Mouse (Mus musculus): Measurements from ENCODE around the gene Papln. TPM values are rescaled to one million over a fixed set of nuclear protein-coding genes. Genes with fewer than 3 reads are reported as not detected.

The Papln gene
- total and polyA plus RNA-seq, 3 experiments, result 0.09 to 0.51 TPM; not detected in 1

DNA sequence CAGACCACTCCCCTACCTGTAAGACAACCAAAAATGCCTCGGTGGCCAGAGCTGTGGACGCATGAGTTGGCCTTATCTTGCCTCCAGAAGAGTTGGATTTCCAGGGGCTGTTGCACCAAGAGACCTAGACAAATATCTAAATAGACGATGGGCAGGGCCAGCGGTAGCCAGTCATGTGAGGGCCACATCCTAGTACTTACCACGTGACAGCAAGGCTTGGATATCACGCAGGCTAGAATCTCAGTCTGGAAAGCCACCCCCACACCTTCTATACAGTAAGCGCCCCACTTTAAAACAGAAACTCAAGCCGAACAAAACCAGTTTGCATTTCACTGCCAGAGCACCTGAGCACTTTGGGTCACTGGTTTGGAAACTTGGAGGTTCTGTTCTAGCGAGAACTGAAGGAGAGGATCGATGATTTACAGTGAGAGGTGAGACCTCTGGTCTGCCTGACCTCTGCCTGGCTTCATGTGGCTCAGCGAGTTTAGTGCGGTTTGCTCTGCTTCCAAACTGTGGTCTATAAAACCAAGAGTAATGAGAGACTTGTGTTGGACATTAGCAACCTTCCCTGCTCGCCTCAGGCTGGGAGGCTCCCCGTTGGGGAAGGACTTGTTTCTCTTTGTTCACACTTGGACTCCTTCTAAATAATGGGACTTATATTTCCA lies 4.9 kb downstream of the Papln start:
- in situ Hi-C loops (cut with MboI; ENCODE audit: low pct_ligation_motif_present, low pct_unique_long_range_greater_than_20kb, low sequenced_read_pairs), result loop anchor here (5.0 to 25.0 kb wide), 2 partner anchors 56 to 656 kb away; no protein-coding TSS in a partner anchor
- H3K9ac ChIP-seq (ENCODE audit: insufficient read depth, low read depth), result no peak overlapping the region
- no peak overlapping the region for H3K4me2 ChIP-seq (ENCODE audit: insufficient read depth, low read depth, poor library complexity, severe bottlenecking)
- no peak overlapping the region for H3K27ac ChIP-seq (ENCODE audit: insufficient read depth, low read depth)
- dilution Hi-C loops (cut with MboI; ENCODE audit: extremely low pct_ligation_motif_present, extremely low pct_unique_long_range_greater_than_20kb, low sequenced_read_pairs), result no loop called here
- no peaks in the 10 kb centered on the region for H3K36me3 ChIP-seq (replicated peaks in 1 of 2; ENCODE audit: control insufficient read depth in 1 of 2, insufficient read depth in 1 of 2, low read length in 1 of 2)
- DNase-seq (ENCODE audit: extremely low read depth), result no peak
- TF ChIP-seq MYC (IDR thresholded peaks at IDR 0.05; ENCODE audit: low read depth, low read length) (no peak), PAX5 (IDR thresholded peaks at IDR 0.05; ENCODE audit: low read length) (no peak), ZNF384 (IDR thresholded peaks at IDR 0.05; ENCODE audit: low read depth, low read length) (no peak), ZC3H11A (IDR thresholded peaks at IDR 0.05; ENCODE audit: low read depth, low read length) (no peak), USF1 (IDR thresholded peaks at IDR 0.05; ENCODE audit: low read depth, low read length) (no peak), TCF12 (IDR thresholded peaks at IDR 0.05; ENCODE audit: low read depth, low read length) (no peak), MAFK (IDR thresholded peaks at IDR 0.05; ENCODE audit: insufficient replicate concordance, low read length) (no peak), ETS1 (conservative IDR thresholded peaks at IDR 0.05; ENCODE audit: low read depth, low read length) (no peak), JUND (conservative IDR thresholded peaks at IDR 0.05; ENCODE audit: low read depth, low read length) (no peak), POLR2AphosphoS2 (IDR thresholded peaks at IDR 0.05; ENCODE audit: low read depth, low read length) (no peak), SMC3 (IDR thresholded peaks at IDR 0.05; ENCODE audit: low read depth, low read length) (no peak)
- no peak overlapping the region for H3K4me3 ChIP-seq (replicated peaks in 1 of 3; ENCODE audit: low read depth in 2 of 3, low read length in 2 of 3, poor library complexity in 1 of 3)
- no peaks in the 10 kb centered on the region for H3K27me3 ChIP-seq (replicated peaks)
- no peaks in the 10 kb centered on the region for H3K79me2 ChIP-seq (replicated peaks; ENCODE audit: control insufficient read depth, extremely low read depth, insufficient read depth, poor library complexity, severe bottlenecking)
- no peaks in the 10 kb centered on the region for H3K9me3 ChIP-seq (replicated peaks; ENCODE audit: low read length)
- H3K4me1 ChIP-seq (ENCODE audit: control insufficient read depth in 1 of 2, insufficient read depth in 2 of 2), result peaks cover 0 to 12% of the 10 kb centered on the region in 2 experiments; a peak in 2 of 4 replicates

DNA sequence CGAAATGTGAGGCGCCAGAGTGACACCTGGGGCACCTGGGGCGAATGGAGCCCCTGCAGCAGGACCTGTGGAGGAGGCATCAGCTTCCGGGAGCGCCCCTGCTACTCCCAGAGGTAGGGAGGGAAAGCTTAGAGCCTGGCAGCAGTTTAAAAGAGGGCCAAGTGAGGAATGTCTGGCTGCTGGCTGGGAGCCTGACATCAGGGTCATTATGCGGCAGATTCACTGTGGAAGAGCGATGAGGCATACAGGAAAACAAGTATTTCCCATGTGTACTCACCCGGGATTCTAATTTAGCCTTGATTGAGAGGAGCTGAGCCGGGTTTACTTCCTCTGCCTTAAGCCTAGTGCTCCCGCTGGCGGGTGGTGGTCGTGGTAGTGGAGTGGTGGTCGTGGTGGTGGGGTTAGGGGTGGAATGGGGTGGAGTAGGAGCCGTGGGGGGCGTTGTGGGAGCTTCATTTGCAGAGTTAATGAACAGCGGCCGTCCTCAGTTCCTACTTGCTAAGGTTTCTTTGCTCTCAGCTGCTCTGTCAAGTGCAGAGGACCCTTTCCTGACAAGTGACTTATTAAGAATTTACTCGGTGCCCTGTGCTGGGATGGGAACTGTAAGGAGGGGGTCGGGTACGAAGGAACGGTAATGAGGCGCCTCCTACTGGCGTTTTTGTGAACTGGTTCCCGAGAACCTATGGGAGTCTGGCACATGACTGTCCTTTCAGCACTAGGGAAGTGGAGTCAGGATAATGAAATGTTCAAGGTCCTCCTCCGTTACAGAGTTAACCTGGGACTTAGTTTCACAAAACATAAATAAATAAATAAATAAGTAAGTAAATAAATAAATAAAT lies 7.2 kb downstream of the Papln start:
- TF ChIP-seq GABPA (IDR thresholded peaks at IDR 0.05; ENCODE audit: insufficient replicate concordance, low read depth, low read length) (no peak), CTCF (conservative IDR thresholded peaks at IDR 0.05 in 1 of 2, IDR thresholded peaks at IDR 0.05 in 1 of 2; ENCODE audit: low read depth in 2 of 2, low read length in 2 of 2) (peak; percentile 81 to 92), POLR2A (IDR thresholded peaks at IDR 0.05; ENCODE audit: low read depth, low read length) (no peak), HCFC1 (IDR thresholded peaks at IDR 0.05; ENCODE audit: low read depth, low read length) (no peak), TBP (conservative IDR thresholded peaks at IDR 0.05; ENCODE audit: low read depth, low read length) (no peak), RAD21 (IDR thresholded peaks at IDR 0.05; ENCODE audit: low read depth, low read length) (peak; percentile 93), ZC3H11A (IDR thresholded peaks at IDR 0.05; ENCODE audit: low read depth, low read length) (peak; percentile 45; the same call in 1 of the 2 replicates), BHLHE40 (IDR thresholded peaks at IDR 0.05; ENCODE audit: low read depth, low read length) (peak; percentile 69), MAX (IDR thresholded peaks at IDR 0.05; ENCODE audit: low read length) (no peak), SMC3 (IDR thresholded peaks at IDR 0.05; ENCODE audit: low read depth, low read length) (peak; percentile 80)
- DNase-seq (ENCODE audit: extremely low read depth), result peak; percentile 74
- Histone ChIP-seq H3K9ac (ENCODE audit: insufficient read depth, low read depth) (no peak overlapping the region), H3K27me3 (replicated peaks) (no peaks in the 10 kb centered on the region), H3K4me3 (replicated peaks in 1 of 3; ENCODE audit: low read depth in 2 of 3, low read length in 2 of 3, poor library complexity in 1 of 3) (no peak overlapping the region), H3K36me3 (replicated peaks in 1 of 2; ENCODE audit: control insufficient read depth in 1 of 2, insufficient read depth in 1 of 2, low read length in 1 of 2) (no peaks in the 10 kb centered on the region), H3K4me1 (ENCODE audit: control insufficient read depth in 1 of 2, insufficient read depth in 2 of 2) (peaks cover 0 to 8% of the 10 kb centered on the region in 2 experiments; a peak in 2 of 4 replicates), H3K9me3 (replicated peaks; ENCODE audit: low read length) (no peaks in the 10 kb centered on the region), H3K27ac (ENCODE audit: insufficient read depth, low read depth) (no peak overlapping the region), H3K79me2 (replicated peaks; ENCODE audit: control insufficient read depth, extremely low read depth, insufficient read depth, poor library complexity, severe bottlenecking) (no peaks in the 10 kb centered on the region), H3K4me2 (ENCODE audit: insufficient read depth, low read depth, poor library complexity, severe bottlenecking) (no peak overlapping the region)
- in situ Hi-C loops (cut with MboI; ENCODE audit: low pct_ligation_motif_present, low pct_unique_long_range_greater_than_20kb, low sequenced_read_pairs) (loop anchor here (25.0 kb wide), 1 partner anchor 658 kb away; no protein-coding TSS in a partner anchor), dilution Hi-C loops (cut with MboI; ENCODE audit: extremely low pct_ligation_motif_present, extremely low pct_unique_long_range_greater_than_20kb, low sequenced_read_pairs) (no loop called here)

All from CH12.LX (cell line).